In the genomic region with DNA sequence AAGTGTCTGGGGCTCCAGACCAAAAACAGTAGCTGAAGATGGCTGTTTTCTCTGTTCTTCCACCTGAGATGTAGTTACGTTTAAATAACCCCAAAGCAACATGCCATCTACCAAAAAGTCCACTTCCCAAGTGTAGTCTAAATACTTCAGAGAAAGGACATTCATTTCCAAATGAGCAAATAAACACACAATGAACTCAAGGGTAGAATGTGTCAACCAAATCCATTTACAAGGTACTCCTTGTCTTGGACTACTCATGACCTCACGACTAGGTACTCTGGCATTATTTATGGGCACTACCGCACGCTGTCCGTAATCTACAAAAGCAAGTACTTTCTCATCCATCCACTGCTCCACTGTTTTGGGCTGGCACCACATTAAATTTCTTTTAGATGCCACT, we compare ENCODE assay signal across 28 mouse cellular contexts.
"Had no signal": no experiment of that assay in that cellular context is flagged by ENCODE, and none has a peak within 500 bp of the region (broad histone marks: within the 10 kb centered on the region; RNA-seq: fewer than 3 reads in every experiment).

No protein-coding gene starts in this region.

- H3K4me3 ChIP-seq: embryonic facial prominence, embryonic 10.5 days; embryonic facial prominence, embryonic 12.5 days; embryonic facial prominence, embryonic 13.5 days; embryonic facial prominence, embryonic 15.5 days; erythroblast, embryonic 14.5 days; forebrain, embryonic 10.5 days; forebrain, embryonic 12.5 days; forebrain, embryonic 13.5 days; forebrain, embryonic 15.5 days; gastrocnemius, adult 2 months had no signal

- H3K4me1 ChIP-seq: embryonic facial prominence, embryonic 10.5 days; embryonic facial prominence, embryonic 12.5 days; embryonic facial prominence, embryonic 13.5 days; embryonic facial prominence, embryonic 15.5 days; forebrain, embryonic 10.5 days; forebrain, embryonic 12.5 days; forebrain, embryonic 13.5 days; forebrain, embryonic 15.5 days had no signal

- H3K36me3 ChIP-seq: embryonic facial prominence, embryonic 10.5 days; embryonic facial prominence, embryonic 12.5 days; embryonic facial prominence, embryonic 13.5 days; embryonic facial prominence, embryonic 15.5 days; forebrain, embryonic 10.5 days; forebrain, embryonic 12.5 days; forebrain, embryonic 15.5 days had no signal

- DNase-seq: cerebellum, adult 2 months; cerebellum, adult 8-10 months; cerebellum, adult 9-10 months; cerebellum, adult 9-11 months; cerebellum, postnatal 10 days; cerebellum, postnatal 14 days; cerebellum, postnatal 25 days; cerebellum, postnatal 36 days; embryo, embryonic 11 days; forebrain, postnatal 0 days; gastrocnemius, adult 2 months; gastrocnemius, postnatal 10 days; gastrocnemius, postnatal 14 days; gastrocnemius, postnatal 25 days; gastrocnemius, postnatal 36 days; heart, adult 11 months; heart, adult 18-20 months had no signal

- H3K4me2 ChIP-seq: embryonic facial prominence, embryonic 12.5 days; embryonic facial prominence, embryonic 13.5 days; embryonic facial prominence, embryonic 15.5 days; forebrain, embryonic 12.5 days; forebrain, embryonic 13.5 days; forebrain, embryonic 15.5 days had no signal

- H3K9ac ChIP-seq: embryonic facial prominence, embryonic 12.5 days; embryonic facial prominence, embryonic 13.5 days; embryonic facial prominence, embryonic 15.5 days; forebrain, embryonic 12.5 days; forebrain, embryonic 13.5 days; forebrain, embryonic 15.5 days; forebrain, postnatal 0 days had no signal

- H3K27ac ChIP-seq: embryonic facial prominence, embryonic 10.5 days; embryonic facial prominence, embryonic 12.5 days; embryonic facial prominence, embryonic 13.5 days; embryonic facial prominence, embryonic 15.5 days; forebrain, embryonic 10.5 days; forebrain, embryonic 12.5 days; forebrain, embryonic 13.5 days; forebrain, embryonic 15.5 days; gastrocnemius, adult 2 months had no signal

- ATAC-seq: forebrain, embryonic 13.5 days; forebrain, embryonic 14.5 days; forebrain, embryonic 15.5 days; forebrain, embryonic 16.5 days; forebrain, postnatal 0 days had no signal

- H3K9me3 ChIP-seq: embryonic facial prominence, embryonic 10.5 days; embryonic facial prominence, embryonic 12.5 days; embryonic facial prominence, embryonic 13.5 days; embryonic facial prominence, embryonic 15.5 days; forebrain, embryonic 10.5 days; forebrain, embryonic 12.5 days; forebrain, embryonic 13.5 days; forebrain, embryonic 15.5 days had no signal

- H3K27me3 ChIP-seq: embryonic facial prominence, embryonic 12.5 days; embryonic facial prominence, embryonic 13.5 days; embryonic facial prominence, embryonic 15.5 days; forebrain, embryonic 12.5 days; forebrain, embryonic 13.5 days; forebrain, embryonic 15.5 days had no signal
